Mouse (Mus musculus) lung, adult 18-20 months (tissue): Measurements from ENCODE around the gene Calm5.
"Not testable (repeated sequence)": the region's sequence is repeated elsewhere in the genome, so short reads cannot be mapped to it uniquely, and the experiment has no call there.

Experiments used
- DNase-seq, 2 experiments: peaks; one replicate each; pipeline ENCODE4 v3.0.0; 2022; ENCODE audit warnings: mixed read lengths in 2 of 2

Calm5 gene

DNA sequence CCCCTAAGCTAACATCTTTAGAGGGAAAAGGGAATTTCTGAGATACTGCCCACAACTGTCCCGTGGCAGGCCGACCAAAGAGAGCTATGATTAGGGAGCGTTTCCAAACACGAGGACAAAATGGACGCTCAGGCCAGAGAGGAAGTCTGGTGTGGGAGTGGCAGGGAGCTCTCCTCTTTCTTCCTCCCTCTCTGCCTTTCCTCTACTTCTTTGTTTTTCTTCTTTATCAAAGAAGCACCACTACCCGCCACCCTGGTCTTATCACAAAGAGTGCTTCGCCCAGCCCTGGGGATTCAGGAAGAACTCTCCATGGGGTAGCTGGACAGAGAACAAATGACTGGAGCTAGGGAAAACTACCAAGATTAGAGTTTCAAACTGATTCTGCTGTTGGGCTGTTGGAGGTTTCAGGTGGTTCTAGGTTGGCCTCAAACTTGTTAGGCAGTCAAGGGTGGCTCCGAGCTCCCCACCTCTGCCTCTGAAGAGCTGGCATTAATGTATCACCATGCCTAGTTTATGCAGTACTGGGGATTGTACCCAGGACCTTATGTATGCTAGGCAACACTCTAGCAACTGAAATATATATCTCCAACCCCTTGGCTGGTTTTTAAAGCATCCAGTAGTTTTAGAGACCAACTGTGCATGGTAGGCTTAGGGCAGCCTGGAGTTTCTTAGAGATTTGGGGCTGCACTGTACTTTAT lies 12.5 kb downstream of the Calm5 start:
- no peak for DNase-seq

DNA sequence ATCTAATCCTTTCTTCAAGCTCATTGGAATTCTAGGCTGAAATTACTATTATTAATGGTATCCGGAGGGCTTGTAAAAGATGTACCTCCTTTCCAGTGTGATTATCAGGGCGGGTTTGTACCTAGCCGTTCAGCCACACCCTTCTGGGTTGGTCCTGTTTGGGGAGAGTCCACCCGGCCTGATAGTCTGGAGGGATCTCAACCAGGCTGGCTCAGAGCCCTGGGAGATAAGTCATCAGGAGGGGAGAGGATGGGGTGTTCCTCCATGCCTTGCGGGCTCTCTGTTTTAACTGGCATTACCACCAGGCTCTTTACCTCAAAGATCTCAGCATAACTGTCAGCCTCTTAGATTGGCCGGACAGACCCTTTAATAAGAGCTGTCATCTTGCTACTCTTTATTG lies 13.2 kb downstream of the Calm5 start:
- DNase-seq = no peak

DNA sequence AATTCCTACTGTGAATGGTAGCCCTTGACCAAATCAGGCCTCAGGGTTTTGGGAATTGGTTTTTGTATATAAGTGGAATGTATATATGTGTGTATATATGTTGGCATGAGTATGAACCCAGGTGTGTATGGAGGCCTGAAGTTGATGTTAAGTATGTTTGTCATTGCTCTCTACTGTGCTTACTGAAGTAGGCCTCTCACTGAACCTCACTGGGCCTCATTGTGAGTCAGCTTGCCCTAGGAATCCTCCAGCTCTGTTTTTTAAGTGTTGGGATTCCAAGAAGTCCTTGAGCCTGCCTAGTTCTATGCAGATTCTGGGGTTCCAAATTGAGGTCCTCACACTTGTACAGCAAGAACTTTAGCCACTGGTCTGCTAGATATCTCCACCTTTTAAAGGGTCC lies 15.9 kb downstream of the Calm5 start:
- no peak for DNase-seq

DNA sequence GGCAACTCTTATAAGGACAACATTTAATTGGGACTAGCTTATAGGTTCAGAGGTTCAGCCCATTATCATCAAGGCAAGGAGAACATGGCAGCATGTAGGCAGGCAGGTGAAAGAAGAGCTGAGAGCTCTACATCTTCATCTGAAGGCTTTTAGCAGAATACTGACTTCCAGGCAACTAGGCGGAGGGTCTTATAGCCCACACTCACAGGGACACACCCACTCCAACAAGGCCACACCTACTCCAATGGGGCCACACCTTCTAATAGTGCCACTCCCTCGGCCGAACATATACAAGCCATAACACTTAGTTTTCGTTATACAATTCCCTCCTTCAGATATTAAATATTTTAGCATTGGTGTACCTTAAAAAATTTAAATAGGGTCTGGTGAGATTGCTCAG lies 18.9 kb downstream of the Calm5 start:
- DNase-seq = no peak

DNA sequence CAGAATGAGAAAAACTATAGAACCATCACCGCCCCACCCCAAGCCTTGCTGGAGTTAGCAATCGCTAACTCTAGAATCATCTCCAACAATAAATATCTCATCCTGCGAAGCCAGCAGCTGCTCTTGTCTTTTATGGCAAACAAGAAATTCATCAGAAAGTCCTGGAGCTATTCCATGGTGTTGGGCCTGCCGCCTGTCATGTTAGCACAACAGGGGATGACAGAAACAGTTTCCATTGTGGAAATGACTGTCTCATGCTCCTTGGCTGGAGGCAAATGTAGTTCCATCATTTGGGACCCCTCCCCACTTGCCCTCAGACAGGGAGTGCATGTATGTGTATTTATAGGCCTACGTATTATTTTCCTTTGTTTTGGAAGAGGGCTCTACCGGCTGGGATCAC lies 22.5 kb downstream of the Calm5 start:
- no peak for DNase-seq

DNA sequence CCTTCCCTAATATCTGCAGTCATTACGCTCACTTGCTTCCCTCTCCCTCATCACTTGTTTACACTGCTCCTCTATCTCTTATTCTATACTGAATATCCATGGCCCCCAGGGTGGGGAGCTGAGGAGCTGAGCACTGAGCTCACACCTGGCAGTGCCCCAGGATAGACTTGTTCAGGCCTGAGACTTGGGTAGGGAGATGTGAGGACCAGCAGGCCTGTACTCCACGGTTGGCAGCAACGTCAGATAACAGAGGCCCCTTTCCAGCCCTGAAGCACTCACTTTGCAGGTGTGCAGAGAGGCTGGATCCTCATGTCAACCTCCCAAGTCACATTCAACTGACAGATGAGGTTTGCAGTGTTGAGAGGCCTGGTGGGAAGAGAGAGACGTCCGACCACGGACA lies 23.2 kb downstream of the Calm5 start:
- DNase-seq = no peak

DNA sequence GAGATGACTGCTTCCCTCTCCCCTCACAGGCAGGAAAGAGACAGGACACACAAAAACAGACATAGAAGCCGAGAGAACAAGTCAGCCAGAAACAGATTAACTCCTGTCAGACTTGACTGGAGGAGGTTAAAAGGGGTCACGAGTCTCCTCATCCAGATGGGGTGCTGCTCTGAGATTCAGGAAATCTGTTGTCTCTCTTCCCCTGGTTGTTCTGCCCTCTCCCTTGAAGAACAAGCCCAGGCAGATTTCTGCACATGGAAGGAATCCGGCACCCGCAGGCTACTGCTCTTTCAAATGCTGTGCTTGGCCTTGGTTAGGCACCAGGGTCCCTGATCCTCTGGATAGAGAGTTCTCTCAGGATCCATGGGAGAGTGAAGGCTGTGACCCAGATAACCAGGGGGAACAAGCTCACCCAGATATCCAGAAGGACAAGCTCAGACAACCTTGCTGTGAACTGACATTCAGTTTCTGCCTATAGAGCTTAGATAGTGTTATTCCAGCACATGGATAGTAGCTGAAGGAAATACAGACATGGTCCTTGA lies 23.8 kb downstream of the Calm5 start:
- no peak for DNase-seq

DNA sequence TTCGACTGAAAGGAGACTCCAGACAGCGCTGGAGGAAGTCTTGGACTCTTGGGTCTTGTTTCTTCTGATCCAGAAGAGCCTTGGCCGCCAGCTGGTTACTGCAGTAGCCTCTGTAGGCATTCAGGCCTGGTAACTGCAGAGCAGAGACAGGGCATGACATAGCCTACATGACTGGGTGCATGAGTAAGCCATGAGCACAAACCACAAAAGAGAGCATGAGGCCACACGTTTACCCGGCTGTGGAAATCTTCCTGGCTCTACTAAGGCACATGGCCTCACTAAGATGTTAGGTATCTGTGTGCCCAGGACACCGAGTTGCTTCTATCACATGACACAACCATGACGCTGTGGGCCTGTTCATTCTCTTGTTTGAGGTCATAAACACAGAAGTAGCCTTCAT lies 32.7 kb downstream of the Calm5 start:
- DNase-seq = no peak

DNA sequence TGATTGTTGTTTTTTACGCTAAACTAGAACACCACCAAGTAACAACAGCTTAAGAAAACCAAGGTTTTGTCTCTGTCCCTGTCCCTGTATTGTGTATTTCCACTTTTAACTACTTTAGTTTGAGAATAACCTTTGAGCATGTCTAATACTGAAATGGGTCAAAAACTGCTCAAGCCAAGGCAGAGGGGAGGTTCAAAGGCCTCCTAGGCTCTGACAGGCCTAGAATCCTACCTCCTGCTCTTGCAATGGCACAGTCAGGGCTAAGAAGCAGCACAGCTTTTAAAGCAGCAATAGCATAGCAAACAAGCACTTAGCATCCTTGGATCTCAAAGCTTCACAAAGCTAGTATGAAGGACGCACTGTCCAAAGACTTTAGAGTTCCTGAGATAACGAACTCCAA lies 35.1 kb downstream of the Calm5 start:
- DNase-seq = no peak

DNA sequence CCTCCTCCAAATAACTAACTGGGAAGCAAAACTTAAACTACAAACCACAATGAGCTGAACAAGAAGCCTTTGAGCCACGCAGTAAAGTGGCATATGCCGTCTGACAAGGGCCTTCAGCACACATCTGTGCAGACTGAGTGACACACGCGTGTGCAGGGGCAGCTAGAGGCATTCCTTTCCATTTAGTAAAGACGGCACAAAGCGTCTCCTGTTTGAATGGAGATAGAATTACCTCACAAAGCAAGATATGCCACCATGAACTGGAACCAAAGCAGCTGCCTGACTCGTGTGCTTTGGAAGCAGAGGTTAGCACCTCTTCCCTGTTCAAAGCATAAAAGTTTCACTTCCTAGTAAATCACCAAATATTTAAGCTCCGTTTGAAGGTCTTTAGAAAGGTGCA lies 36.1 kb downstream of the Calm5 start:
- no peak for DNase-seq

DNA sequence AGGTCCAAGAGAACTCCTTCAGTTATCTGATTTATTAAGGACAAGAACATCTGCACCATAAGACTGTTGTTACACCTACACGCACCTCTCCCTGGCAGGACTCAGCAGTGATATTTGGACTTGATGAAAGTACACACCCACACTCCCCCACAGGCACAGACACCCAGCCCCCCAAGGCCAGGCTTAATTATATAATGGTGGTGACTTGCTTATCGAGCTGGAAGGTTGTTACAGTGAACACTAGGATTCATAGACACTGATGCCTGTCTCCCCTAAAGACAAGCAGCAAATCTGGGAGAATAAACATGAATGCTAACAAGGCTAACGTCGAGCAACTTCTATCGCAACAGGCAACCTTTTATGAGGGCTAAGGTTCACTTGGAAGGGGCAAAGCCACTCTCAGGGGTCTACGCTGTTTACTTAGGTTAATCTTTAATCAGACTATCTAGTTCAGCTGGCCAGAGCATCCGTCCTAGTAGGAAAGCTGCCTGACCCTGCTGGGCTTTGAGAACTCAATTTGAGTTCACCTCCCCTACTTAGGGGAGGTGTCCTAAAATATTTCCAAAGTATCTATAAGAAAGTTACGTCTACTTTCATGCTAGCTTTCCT lies 37.6 kb downstream of the Calm5 start:
- DNase-seq = no peak

DNA sequence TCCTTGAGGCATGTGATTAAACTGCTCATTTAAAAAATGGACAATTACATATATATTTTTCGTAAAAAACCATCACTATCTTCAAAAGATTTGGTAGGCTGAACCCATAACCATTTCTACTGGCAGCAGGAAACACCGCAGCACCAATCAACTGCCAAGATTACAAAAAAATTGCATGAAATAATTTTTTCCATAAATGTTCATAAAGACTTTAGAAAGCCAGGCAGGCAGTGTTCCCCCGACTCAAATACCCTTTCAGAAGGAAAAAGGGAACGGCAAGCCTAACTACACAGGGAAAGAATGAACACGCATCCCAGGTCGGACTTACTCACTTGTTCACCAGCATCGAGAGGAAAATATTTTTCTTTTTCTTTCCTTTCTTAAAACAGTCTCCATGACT lies 38.6 kb downstream of the Calm5 start:
- DNase-seq = no peak

DNA sequence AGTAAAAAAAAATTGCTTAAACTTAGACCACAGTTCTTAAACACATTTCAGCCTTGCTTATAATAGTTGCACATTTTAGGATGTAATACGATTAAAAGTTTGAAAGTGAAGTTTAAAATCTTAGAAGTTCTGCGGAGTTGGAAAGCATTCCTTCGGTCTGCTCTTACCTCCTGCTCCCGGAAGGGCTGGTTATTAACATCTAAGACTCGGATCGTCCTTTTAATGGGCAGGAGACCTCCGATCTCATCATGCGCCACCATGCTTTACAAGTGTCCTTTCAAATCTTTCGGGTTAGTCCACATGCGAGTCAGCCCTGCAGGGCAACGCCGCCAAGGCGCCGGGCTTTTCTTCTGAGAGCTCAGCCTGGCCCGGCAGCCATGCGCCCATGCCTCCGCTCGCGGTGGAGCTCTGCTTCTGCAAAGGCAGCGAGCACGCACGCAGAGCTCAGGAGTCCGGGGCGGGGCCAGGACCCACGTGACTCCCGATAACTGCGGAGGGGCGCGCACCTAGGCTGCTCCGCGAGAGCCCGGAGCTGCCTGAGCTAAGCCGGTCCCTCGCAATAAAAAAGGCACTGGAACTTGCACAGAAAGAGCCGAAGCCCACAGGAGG lies 39.3 kb downstream of the Calm5 start:
- DNase-seq = peak; percentile 93 to 95

DNA sequence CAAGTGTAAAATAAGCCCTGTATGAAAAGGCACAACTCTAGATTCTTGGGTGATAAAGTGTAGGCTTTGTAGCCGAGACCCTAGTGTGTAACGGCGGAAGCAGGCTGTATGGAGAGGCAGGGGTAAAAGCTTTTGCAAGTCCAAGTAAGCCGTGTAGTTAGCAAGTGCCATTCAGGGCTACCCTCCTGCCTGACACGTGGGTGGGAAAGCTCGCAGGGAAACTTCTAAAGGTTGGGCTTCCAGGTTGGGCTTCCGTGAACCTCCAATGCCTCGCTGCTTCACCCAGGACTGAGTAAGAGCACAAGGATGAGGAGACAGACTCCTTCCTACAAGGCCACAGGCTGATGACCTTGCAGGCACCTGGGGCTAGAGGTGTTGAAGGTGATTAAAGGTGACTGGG lies 40.6 kb downstream of the Calm5 start:
- DNase-seq = no peak

DNA sequence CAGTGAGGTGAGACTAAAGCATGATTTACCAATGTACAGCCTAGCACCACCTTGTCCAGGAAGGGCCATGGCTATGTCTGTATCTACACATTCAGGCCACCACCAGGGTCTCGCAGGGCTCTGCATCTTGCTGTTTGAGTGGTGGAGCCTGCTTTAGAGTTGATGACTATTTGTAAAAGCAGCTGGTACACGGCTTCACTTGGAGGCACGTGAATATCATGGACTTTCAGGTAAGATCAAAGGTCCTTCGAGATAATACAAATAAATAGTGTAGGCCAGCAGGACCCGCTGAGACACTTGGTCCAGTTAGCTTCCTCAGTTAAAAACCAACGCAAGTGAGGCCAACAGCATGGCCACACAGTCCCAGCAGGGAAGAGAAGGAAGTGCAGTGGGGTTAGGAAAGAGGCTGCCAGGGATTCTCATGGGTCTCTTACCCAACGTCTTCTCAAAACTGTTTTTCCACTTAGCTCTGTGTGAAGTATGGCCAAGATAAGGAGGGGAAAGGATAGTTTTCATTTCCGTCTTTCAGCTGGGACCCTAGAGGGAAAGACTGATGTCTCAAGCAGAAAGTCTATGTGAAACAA lies 41.5 kb downstream of the Calm5 start:
- no peak for DNase-seq

DNA sequence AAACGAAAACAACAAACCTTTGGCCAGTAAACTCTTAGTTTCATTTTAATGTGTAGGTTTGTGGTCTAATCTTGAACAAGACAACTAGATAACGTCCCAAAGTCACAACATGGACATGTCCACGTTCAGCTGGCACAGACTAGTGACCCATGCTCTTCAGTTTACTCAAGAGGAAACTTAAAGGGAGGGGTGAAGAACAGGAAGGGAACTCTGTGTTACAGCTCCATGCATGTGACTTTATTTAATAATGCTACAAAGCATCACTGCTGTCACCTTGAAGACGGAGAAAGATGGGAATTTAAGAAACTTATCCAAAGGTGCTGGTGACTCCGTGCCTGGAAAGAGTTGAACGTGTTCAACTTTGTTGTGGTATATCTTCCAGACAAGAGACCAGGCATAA lies 42.1 kb downstream of the Calm5 start:
- no peak for DNase-seq

DNA sequence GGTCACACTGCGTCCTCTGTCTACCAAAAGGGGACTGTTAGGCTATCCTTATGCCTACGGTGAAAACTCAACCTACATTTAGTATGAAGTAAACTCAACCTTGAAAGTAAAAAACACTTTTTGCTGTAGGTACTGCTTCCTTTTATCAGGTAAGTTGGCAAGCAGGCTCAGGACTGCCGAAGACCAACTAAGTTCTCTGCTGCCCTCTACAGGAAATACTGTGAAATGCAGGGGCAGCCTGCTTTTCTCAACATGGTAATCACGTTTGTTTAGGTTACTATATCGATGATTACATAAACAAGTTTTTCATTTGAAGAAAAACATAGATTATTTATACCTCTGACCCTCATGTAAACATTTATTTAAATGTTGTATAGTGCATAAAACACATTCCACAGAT lies 42.9 kb downstream of the Calm5 start:
- DNase-seq = peak; percentile 62 to 80

DNA sequence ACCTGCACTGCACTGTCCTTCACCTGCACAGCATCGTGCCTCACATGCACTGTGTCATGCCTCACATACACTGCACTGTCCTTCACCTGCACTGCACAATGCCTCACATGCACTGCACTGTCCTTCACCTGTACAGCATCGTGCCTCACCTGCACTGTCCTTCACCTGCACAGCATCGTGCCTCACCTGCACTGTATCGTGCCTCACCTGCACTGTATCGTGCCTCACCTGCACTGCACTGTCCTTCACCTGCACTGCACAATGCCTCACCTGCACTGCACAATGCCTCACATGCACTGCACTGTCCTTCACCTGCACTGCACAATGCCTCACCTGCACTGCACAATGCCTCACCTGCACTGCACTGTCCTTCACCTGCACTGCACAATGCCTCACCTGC lies 44.2 kb downstream of the Calm5 start:
- DNase-seq = not testable (repeated sequence)

DNA sequence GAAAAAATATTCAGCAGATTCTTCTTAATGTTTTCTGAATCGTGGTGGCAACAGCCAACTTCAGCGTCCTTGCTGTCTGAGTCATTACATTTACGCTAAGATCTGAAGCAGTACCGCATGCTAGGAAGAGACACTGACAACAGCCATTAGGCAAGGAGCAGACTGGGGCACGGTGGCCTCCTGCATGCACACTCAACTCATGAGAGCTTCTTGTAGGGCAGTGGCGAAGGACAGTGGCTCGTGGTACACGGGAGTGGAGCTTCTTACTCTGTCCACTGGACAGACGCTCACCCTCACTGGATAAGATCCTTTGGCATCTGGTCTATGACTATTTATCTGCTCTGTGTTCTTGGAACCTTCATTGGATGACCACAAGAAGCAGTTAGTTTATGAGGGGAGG lies 45.3 kb downstream of the Calm5 start:
- no peak for DNase-seq
